Mouse (Mus musculus): ENCODE results near the gene Gm3646.

GRCm38 (mm10) chr1:39765854-39766493 lies 39.2 kb downstream of the Gm3646 start:
- TF ChIP-seq CTCF (IDR thresholded peaks at IDR 0.05; ENCODE audit: borderline replicate concordance, insufficient read depth, low read length) (no peak), POLR2A (IDR thresholded peaks at IDR 0.05; ENCODE audit: low read depth, low read length) (no peak)
